Mouse (Mus musculus): ENCODE measurements around the gene BC049352.

- TF ChIP-seq CTCF (IDR thresholded peaks at IDR 0.05; ENCODE audit: low read depth) (no peak), EP300 (IDR thresholded peaks at IDR 0.05; ENCODE audit: low read depth) (no peak)
Measured at GRCm38 (mm10) chr9:45171073-45171610, 10.7 kb upstream of the BC049352 start.

Measured in liver, postnatal 0 days (tissue).